Mouse (Mus musculus) erythroblast, embryonic 14.5 days (primary cell): ENCODE measurements around the gene Cpm. TPM values are rescaled to one million over a fixed set of nuclear protein-coding genes. Genes with fewer than 3 reads are reported as not detected.
"Not testable (repeated sequence)": the region's sequence is repeated elsewhere in the genome, so short reads cannot be mapped to it uniquely, and the experiment has no call there.

Experiments used
- H3K27me3 ChIP-seq: 2 replicates; pipeline ENCODE4 v1.6.1; 2012; ENCODE audit warnings: inconsistent platforms; ENCODE audit not compliant: control insufficient read depth
- H3K36me3 ChIP-seq: 2 replicates; pipeline ENCODE4 v1.6.1; 2012; ENCODE audit warnings: mild to moderate bottlenecking, inconsistent platforms; ENCODE audit not compliant: control insufficient read depth
- H3K4me1 ChIP-seq: 2 replicates; pipeline ENCODE4 v1.6.1; 2012; ENCODE audit warnings: inconsistent platforms; ENCODE audit not compliant: control insufficient read depth
- H3K4me3 ChIP-seq: replicated peaks from 2 replicates; pipeline ENCODE3; 2012; ENCODE audit warnings: moderate library complexity, mild to moderate bottlenecking, inconsistent platforms
- H3K9me3 ChIP-seq: 2 replicates; pipeline ENCODE4 v1.6.1; 2012; ENCODE audit warnings: low read length, inconsistent platforms, mixed read lengths; ENCODE audit not compliant: control insufficient read depth
- GATA1 ChIP-seq: IDR thresholded peaks from 2 replicates; pipeline ENCODE4 v1.6.1; 2012; ENCODE audit warnings: low read length, inconsistent platforms, mixed read lengths
- TAL1 ChIP-seq: IDR thresholded peaks from 3 replicates; pipeline ENCODE4 v1.6.1; 2012; ENCODE audit warnings: low read length, inconsistent platforms, mixed read lengths
- polyA plus RNA-seq: library from polyadenylated mRNA; stranded (reverse); fragments of >175 nt; gene quantifications from 2 replicates; pipeline ENCODE4 v1.2.3, GENCODE M21; 2012

Cpm gene
- polyA plus RNA-seq, 1 experiment: not detected

DNA sequence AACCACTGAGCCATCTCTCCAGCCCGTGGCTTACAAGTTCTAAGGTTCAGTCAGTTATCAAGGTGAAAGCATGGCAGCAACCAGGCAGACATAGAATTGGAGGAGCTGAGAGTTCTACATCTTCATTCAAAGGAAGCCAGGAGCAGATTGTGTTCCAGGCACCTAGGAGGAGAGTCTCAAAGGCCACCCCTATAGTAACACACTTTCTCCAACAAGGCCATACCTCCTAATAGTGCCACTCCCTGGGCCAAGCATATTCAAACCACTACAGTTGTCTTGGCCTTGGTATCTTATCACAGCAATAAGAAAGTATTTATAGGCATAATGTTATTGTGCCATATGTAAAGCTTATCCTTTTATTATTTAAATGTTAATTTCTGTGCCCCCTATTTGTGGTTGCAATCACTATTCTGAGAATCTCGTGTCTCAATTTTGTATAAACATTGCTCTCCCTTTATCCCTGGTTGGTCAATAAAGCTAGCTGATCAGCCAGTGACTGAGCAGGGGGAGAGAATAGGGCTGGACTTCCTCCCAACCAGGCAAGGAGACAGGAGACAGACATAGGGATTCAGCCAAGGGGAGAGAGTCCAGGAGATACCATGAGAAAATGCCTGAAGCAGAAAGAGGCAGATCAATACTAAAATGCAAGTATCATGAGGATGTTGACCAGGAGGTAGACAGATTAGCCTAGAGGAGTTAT is 43.5 kb upstream of the Cpm start:
- no peak overlapping the region for H3K4me3 ChIP-seq
- no peaks in the 10 kb centered on the region for H3K36me3 ChIP-seq
- H3K9me3 ChIP-seq: peaks cover 3% of the 10 kb centered on the region; the same call in 1 of the 2 replicates
- TF ChIP-seq GATA1 (no peak), TAL1 (no peak)
- no peaks in the 10 kb centered on the region for H3K27me3 ChIP-seq
- no peaks in the 10 kb centered on the region for H3K4me1 ChIP-seq

DNA sequence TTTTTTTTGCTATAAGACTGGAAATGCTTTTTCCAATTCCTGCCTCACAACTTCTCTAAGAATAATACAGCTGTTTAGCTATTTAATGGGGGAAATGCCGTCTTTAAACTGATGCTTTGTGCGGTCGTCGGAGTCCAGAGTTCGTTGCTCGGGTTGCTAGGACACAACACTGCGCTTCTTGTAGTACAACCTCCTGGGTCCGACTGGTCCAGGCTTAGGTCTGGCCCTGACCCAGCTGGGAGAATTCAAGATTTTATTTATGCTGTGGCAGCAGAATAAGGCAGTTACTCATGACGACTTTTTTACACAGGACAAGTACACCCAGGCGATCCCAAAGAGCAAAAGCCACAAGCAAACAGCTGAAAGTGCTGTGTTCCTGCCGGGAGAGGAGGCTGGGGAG is 42.4 kb upstream of the Cpm start:
- Histone ChIP-seq H3K4me3 (no peak overlapping the region), H3K36me3 (no peaks in the 10 kb centered on the region), H3K27me3 (no peaks in the 10 kb centered on the region), H3K9me3 (peaks cover 3% of the 10 kb centered on the region; the same call in 1 of the 2 replicates), H3K4me1 (no peaks in the 10 kb centered on the region)
- TF ChIP-seq TAL1: no peak
- TF ChIP-seq GATA1: no peak

DNA sequence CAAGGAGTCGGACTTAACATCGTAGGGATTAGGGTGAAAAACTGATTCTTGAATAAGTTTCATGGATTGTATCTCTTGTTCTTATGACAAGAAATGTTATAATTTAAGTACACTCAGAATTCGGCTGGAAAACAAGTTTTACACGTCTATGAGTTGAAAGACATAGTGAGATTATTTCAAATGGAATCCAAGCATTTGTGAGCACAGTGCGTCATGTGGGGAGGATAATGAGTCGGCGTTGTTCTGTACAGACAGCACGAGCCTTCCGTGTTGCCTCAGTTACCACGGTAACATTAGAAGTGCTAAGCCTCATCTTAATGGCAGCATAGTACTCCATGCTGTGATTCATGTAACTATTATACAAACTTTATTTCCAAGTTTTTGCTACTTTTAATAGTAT is 42.0 kb upstream of the Cpm start:
- no peak for TF ChIP-seq GATA1
- no peak for TF ChIP-seq TAL1
- no peaks in the 10 kb centered on the region for H3K27me3 ChIP-seq
- H3K4me3 ChIP-seq: no peak overlapping the region
- H3K36me3 ChIP-seq: no peaks in the 10 kb centered on the region
- H3K4me1 ChIP-seq: no peaks in the 10 kb centered on the region
- peaks cover 3% of the 10 kb centered on the region; the same call in 1 of the 2 replicates for H3K9me3 ChIP-seq

DNA sequence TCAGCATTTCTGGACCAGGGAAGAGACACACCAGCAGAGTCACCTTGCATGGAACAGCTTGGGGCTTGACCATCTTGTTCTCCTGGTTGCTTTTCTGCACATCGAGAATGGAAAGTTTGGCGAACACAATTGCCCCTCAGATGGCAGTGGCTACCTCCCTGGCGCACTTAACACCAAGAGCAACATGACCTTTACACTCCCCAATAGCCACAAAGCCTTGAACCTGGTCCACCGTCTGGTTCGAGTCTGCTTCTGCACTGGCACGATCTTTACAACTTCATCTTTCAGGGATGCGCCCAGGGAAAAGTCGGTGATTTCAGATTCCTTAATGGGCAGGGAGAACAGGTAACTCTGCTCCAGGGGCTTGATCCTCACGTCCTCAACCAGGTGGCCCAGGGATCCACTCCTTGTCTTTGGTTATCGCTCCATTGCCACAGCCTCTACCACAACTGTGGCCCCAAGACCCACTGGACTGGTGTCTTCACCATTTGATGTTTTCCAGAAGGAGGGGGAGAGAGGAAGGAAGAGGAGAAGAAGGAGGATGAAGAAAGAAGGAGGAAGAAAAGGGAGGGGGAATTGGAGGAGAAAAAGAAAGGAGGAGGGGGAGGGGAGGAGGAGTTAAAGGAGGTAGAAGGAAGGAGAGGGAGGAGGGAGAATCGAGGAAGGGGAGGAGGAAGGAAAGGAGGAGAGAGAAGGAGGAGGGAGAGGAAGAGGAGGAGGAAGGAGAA is 40.7 kb upstream of the Cpm start:
- H3K27me3 ChIP-seq, H3K4me3 ChIP-seq, H3K36me3 ChIP-seq, H3K9me3 ChIP-seq, H3K4me1 ChIP-seq: not testable (repeated sequence)

DNA sequence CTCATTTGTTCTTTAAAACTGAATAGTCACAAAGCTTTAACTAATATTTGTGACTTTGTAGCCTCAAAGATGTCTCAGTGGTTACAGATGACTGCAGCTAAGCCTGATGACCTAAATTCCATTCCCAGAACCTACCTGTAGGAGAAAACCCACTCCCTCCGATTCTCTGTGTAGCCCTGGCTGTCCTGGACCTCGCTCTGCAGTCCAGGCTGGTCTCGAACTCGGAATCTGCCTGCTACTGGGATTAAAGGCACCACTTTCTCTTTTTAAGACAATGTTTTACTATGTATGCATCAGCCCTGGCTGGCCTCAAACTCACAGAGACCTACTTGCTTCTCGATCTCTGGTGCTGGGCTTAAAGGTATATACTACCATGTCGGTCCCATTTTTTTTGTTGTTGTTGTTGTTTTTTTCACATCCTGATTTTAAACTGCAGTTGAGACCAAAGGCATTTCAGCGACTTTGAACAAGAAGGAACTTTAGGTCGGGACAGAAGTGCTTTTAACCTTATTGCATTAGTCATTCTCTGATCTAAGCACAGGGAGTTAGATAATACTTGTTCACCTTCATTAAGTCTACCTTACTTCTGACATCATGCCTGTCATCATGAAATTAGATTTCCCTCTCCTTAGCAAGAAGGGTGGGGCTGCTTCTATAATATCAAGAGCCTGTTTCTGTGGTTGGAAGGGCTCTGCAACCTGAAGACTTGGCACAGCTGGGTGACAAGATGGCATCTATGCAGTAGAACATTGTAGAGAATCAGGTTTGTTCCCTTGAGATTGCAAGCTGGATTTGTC is 40.0 kb upstream of the Cpm start:
- H3K36me3 ChIP-seq: no peaks in the 10 kb centered on the region
- no peak for TF ChIP-seq GATA1
- no peak for TF ChIP-seq TAL1

DNA sequence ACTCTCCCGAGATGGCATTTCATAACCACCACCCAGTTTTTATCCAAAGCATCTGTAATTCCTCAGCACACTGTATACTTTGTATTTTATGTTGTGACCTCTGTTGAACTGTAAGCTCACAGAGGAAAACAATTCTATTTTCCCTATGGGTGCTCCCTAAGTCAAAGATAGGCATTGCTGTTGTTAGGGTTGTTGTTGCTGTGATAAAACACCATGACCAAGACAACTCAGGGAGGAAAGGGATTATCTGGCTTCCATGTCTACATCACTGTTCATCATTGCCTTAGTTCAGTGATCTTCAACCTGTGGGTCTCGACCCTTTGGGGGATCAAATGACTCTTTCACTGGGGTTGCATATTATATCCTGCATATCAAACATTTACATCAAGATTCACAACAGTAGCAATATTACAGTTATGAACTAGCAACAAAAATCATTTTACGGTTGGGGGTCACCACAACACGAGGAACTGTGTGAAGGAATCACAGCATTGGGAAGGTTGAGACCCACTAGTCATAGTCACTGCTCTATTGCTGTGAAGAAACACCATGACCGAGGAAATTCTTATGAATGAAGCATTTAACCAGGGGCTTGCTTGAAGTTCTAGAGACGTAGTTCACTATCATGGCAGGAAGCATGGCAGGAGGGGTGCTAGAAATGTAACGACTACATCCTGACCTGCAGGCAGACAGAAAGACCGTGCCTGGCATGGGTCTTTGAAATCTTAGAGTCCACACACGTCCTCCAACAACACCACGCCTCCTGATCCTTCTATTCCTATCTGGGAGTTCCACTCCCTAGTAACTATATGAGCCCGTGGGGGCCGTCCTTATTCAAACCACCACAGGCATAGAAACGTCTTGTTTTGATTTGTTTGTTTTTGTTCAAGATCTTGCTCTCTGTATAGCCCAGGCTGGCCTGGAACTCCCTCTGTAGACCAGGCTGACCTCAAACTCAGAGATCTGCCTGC is 38.7 kb upstream of the Cpm start:
- H3K9me3 ChIP-seq: no peaks in the 10 kb centered on the region
- TF ChIP-seq TAL1 (no peak), GATA1 (no peak)
- H3K36me3 ChIP-seq: no peaks in the 10 kb centered on the region
- H3K4me3 ChIP-seq: no peak overlapping the region
- no peaks in the 10 kb centered on the region for H3K4me1 ChIP-seq
- H3K27me3 ChIP-seq: no peaks in the 10 kb centered on the region

More for the DNA sequence above, 40.0 kb upstream of the Cpm start:
- H3K4me3 ChIP-seq: no peak overlapping the region
- H3K4me1 ChIP-seq: no peaks in the 10 kb centered on the region
- H3K27me3 ChIP-seq: no peaks in the 10 kb centered on the region
- H3K9me3 ChIP-seq: no peaks in the 10 kb centered on the region

DNA sequence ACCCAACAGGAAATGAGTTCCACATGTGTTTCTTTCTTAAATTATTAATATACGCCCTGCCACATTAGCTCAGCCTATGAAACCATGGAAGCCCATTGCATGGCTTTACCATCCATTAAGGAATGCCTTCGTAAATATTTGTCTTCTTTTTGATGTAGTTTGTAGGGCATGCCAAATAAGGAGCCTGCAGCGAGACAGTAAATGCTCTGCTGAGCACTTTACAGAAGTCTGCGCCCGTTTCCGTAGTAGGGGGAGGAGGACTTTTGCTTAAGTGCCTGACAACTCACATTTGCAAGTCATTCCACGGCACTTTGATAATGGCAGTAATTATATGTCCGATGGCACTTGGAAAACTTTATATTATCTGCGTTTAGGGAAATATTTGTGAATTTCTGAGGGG is 37.5 kb upstream of the Cpm start:
- no peaks in the 10 kb centered on the region for H3K4me1 ChIP-seq
- H3K9me3 ChIP-seq: no peaks in the 10 kb centered on the region
- H3K36me3 ChIP-seq: no peaks in the 10 kb centered on the region
- no peaks in the 10 kb centered on the region for H3K27me3 ChIP-seq
- TF ChIP-seq GATA1: no peak
- TF ChIP-seq TAL1: no peak
- H3K4me3 ChIP-seq: no peak overlapping the region

DNA sequence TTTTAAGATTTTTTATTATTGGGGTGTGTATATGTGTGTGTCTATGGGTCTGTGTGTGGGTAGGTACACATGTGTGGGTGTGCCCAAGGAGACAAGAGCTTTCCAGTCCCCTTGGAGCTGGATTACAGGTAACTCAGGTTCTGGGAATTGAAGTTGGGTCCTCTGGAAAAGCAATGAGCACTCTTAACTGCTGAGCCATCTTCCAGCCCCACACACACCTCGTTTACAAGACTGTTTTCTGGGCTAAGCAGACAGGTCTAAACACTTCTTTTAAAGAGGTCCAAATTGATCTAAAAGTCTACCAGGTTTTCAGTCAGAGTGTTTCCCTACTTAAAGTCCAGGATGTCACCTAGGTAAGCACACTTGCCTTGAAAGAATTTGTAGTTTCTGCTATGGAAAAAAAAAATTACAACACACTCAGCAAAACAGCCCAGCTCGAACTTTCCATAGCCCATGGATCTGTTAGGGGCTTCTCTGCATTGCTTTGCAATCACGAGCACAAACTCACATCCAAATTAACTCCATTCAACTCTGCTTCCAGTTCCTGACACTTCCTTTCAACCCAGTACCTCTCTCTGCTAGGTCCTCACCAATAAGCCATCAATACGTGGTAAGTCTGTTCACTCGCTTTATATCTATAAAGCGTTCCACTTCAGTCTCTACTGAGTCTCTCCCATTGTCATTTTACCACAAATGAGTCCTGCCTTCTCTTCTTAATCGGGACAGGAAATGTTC is 36.8 kb upstream of the Cpm start:
- Histone ChIP-seq H3K27me3 (no peaks in the 10 kb centered on the region), H3K4me1 (no peaks in the 10 kb centered on the region), H3K4me3 (no peak overlapping the region), H3K36me3 (no peaks in the 10 kb centered on the region), H3K9me3 (no peaks in the 10 kb centered on the region)
- TF ChIP-seq GATA1 (no peak), TAL1 (no peak)
